Mouse (Mus musculus) layer of hippocampus, postnatal 14 days (tissue): ENCODE results near the gene Zfp771. TPM values are rescaled to one million over a fixed set of nuclear protein-coding genes. Genes with fewer than 3 reads are reported as not detected.

Source experiments
- DNase-seq, 2 experiments: peaks; one replicate each; pipeline ENCODE4 v3.0.0; 2021 to 2022; ENCODE audit warnings: low spot score in 2 of 2, mixed read lengths in 1 of 2
- total RNA-seq, 2 experiments: library from RNA; stranded (reverse); gene quantifications; 2 replicates each; pipeline ENCODE4 v1.2.3; 2021

The Zfp771 gene
- total RNA-seq, 2 experiments from 2014 or later: 55.5 to 57.2 TPM

GRCm38 (mm10) chr7:127281114-127281513 lies 37.0 kb downstream of the Zfp771 start:
- DNase-seq: no peak

GRCm38 (mm10) chr7:127282190-127282589 lies 38.1 kb downstream of the Zfp771 start:
- no peak for DNase-seq

DNA sequence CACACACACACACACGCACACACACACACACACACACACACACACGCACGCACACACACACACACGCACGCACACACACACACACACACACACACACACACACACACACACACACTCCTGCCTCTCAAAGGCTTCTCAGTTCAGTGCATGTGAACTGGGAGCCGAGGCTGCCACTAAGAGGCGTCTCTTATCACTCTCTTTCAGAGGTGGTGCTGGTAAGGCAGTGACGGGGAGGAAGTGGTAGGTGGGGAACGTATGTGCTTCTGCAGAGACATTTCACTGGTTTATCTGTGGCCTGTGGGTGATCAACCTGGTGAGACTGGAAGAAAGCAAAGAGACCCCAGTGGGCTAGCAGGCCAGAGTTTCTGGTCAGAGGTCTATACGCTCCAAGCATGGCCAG lies 41.1 kb downstream of the Zfp771 start:
- no peak for DNase-seq

- DNase-seq: no peak
These were observed 43.9 kb downstream of the Zfp771 start for GRCm38 (mm10) chr7:127287940-127288339.

DNA sequence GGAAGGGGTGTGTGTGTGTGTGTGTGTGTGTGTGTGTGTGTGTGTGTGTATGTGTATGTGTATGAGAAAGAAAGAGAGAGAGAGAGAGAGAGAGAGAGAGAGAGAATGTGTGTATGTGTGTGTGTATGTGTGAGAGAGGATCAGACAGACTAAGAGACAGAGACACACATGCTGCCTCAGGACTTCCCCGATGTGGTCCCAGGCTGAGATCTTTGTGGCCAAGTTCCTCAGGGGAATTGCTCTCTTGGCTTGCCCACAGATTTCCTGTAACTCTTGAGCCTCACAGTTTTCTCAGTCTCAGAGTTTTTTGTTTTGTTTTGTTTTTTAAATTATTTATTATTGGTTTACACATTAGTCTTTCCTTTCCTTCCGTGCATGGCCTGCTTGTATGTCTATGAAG lies 45.2 kb downstream of the Zfp771 start:
- no peak for DNase-seq

GRCm38 (mm10) chr7:127290142-127290541 lies 46.1 kb downstream of the Zfp771 start:
- DNase-seq: no peak

- no peak for DNase-seq
These were observed 52.0 kb downstream of the Zfp771 start, which contains the start of gene Itgal for GRCm38 (mm10) chr7:127296098-127296497. Gene Itgal (plus strand): TSS chr7:127296260.

DNA sequence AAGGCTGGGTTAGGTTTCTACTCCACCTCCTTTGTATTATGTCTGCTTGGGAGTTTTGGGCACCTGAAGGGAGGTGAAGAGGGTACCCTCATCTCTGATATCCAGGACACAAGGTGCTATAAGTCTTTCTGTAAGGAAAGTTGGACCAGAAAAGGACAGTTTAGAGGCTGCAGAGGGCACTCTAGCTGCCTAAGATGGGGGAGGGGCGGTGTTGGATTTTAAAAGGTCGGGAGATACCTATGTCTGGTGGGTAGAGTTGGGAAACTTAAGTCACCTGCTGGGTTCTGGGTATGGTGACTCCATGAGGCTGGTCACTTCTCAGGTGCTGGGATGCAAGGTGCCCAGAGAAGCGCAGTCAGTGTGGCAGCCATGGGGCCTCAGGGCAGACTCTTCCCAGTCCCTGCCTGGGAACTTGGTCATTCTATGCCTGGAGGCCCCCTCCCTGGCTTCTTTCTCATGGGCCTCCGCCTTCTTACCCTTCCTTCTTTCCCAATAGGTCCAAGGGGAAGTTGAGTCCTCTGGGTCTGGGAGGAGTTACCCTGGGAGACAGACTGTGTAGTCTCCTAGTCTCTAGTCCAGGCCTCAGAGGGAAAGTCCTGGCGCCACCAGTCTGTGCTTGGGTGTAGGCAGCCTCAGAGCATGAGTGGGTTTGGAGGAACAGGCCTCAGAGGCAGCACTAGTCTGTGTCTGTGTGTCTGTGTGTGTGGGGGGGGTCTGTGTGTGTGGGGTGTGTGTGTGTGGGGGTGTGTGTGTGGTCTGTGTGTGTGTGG lies 52.9 kb downstream of the Zfp771 start:
- DNase-seq: no peak

DNA sequence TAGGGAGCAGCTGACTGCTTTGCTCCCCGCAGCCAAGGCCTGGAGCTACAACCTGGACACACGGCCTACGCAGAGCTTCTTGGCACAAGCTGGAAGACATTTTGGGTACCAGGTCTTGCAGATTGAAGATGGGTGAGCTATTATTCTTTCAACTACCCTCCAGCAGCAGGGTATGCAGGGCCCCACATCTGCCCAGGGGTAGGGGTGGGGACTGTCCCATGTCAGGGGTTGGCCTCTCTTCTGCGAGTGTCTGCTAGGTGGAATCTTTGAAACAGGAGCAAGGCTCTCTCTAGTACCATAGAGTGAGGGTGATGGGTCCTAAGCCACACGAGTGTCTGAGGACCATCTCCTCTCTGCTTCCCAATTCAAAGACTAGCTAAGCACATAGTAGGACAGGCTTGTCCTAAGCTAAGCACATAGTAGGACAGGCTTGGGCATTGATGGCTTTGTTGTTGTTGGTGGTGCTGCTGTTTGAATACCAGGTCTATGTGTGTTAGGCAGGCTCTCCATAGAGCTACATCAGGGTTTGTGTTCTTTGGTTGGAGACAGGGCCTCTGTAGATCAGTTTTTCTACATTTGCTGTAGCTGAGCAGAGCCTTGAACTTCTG lies 53.6 kb downstream of the Zfp771 start:
- DNase-seq: no peak

Other genes starting within 250 kb of the Zfp771 start
- gene Mvp, start 229.7 kb upstream of the Zfp771 start, total RNA-seq: 1 to 10 TPM; 5.8 to 6.3 TPM
- 1 to 10 TPM in 1 of 2 experiments, not detected in 1; 2.0 TPM for gene Pagr1b, start 227.8 kb upstream of the Zfp771 start, total RNA-seq
- gene Pagr1a, start 226.9 kb upstream of the Zfp771 start, total RNA-seq: 10 to 100 TPM; 21.2 to 27.3 TPM
- 10 to 100 TPM; 34.0 to 35.5 TPM for gene Gm42742, start 223.2 kb upstream of the Zfp771 start, total RNA-seq
- 100 to 1,000 TPM; 184 to 201 TPM for gene Prrt2, start 223.1 kb upstream of the Zfp771 start, total RNA-seq
- 100 to 1,000 TPM; 270 to 285 TPM for gene Maz, start 217.2 kb upstream of the Zfp771 start, total RNA-seq
- 10 to 100 TPM; 11.1 to 15.3 TPM for gene Kif22, start 201.8 kb upstream of the Zfp771 start, total RNA-seq
- gene Zg16, start 156.9 kb upstream of the Zfp771 start, total RNA-seq: not detected
- 1 to 10 TPM; 1.1 to 2.7 TPM for gene AI467606, start 152.9 kb upstream of the Zfp771 start, total RNA-seq
- under 1 TPM; 0.19 to 0.76 TPM for gene Qprt, start 122.0 kb upstream of the Zfp771 start, total RNA-seq
- under 1 TPM; 0.65 to 0.95 TPM for gene Spn, start 106.5 kb upstream of the Zfp771 start, total RNA-seq
- 10 to 100 TPM; 75.1 to 77.0 TPM for gene Cd2bp2, start 48.2 kb upstream of the Zfp771 start, total RNA-seq
- 10 to 100 TPM; 93.6 to 97.3 TPM for gene Tbc1d10b, start 35.8 kb upstream of the Zfp771 start, total RNA-seq
- gene Mylpf, start 35.4 kb upstream of the Zfp771 start, total RNA-seq: 1 to 10 TPM; 1.0 to 1.5 TPM
- gene Zfp553, start 11.2 kb upstream of the Zfp771 start, total RNA-seq: 10 to 100 TPM; 17.8 to 18.1 TPM
- 1 to 10 TPM; 6.9 to 8.6 TPM for gene Sept1, start 11.1 kb upstream of the Zfp771 start, total RNA-seq
- 10 to 100 TPM; 27.9 to 31.1 TPM for gene Dctpp1, start 16.4 kb downstream of the Zfp771 start, total RNA-seq
- 10 to 100 TPM; 47.4 to 50.6 TPM for gene Sephs2, start 29.8 kb downstream of the Zfp771 start, total RNA-seq
- gene Itgal, start 52.0 kb downstream of the Zfp771 start, total RNA-seq: under 1 TPM; 0.32 to 0.57 TPM
- 10 to 100 TPM; 12.4 to 12.8 TPM for gene Zfp768, start 101.3 kb downstream of the Zfp771 start, total RNA-seq
- gene Zfp747, start 131.8 kb downstream of the Zfp771 start, total RNA-seq: 1 to 10 TPM; 5.3 to 6.0 TPM
- 1 to 10 TPM; 2.7 to 3.2 TPM for gene 9130019O22Rik, start 142.9 kb downstream of the Zfp771 start, total RNA-seq
- 1 to 10 TPM; 6.1 to 7.4 TPM for gene E430018J23Rik, start 149.4 kb downstream of the Zfp771 start, total RNA-seq
- gene Zfp764, start 162.5 kb downstream of the Zfp771 start, total RNA-seq: 1 to 10 TPM; 3.4 to 4.2 TPM
- gene Zfp688, start 177.8 kb downstream of the Zfp771 start, total RNA-seq: 10 to 100 TPM; 10.6 to 10.7 TPM
- gene Zfp689, start 204.9 kb downstream of the Zfp771 start, total RNA-seq: 1 to 10 TPM; 7.3 to 8.1 TPM
- 10 to 100 TPM; 29.4 to 31.3 TPM for gene Prr14, start 215.3 kb downstream of the Zfp771 start, total RNA-seq
- gene Fbrs, start 234.9 kb downstream of the Zfp771 start, total RNA-seq: 10 to 100 TPM; 62.9 to 66.8 TPM